Mouse (Mus musculus): ENCODE measurements around the gene Fank1.

- TF ChIP-seq CTCF (IDR thresholded peaks at IDR 0.05; ENCODE audit: low read depth) = no peak
- no peak for TF ChIP-seq EP300 (IDR thresholded peaks at IDR 0.05; ENCODE audit: low read depth)
Measured at GRCm38 (mm10) chr7:133872701-133873100, 96.0 kb downstream of the Fank1 start.
